Mouse (Mus musculus) leukemia stem cell, adult 10-12 weeks (primary cell): ENCODE measurements around the gene Wnt2b. TPM values are rescaled to one million over a fixed set of nuclear protein-coding genes. Genes with fewer than 3 reads are reported as not detected.

Experiments used
- polyA plus RNA-seq: library from polyadenylated mRNA; stranded (reverse); fragments of >175 nt; gene quantifications from 2 replicates; pipeline ENCODE4 v1.2.3, GENCODE M21; 2012; ENCODE audit warnings: low replicate concordance

Gene Wnt2b
- polyA plus RNA-seq = not detected in 2 replicates

GRCm38 (mm10) chr3:104961066-104962059 is at the start of gene Wnt2b:
TSS of gene Wnt2b (minus strand) at chr3:104961921.

Other genes starting within 250 kb of the Wnt2b start
- 5.0 and 6.8 TPM in 2 replicates for gene Ppm1j, start 180.9 kb downstream of the Wnt2b start, polyA plus RNA-seq
- gene Fam19a3, start 180.1 kb downstream of the Wnt2b start, polyA plus RNA-seq = 0.11 and 0.20 TPM in 2 replicates
- gene Rhoc, start 173.5 kb downstream of the Wnt2b start, polyA plus RNA-seq = 37.1 and 41.8 TPM in 2 replicates
- 23.8 and 27.2 TPM in 2 replicates for gene Mov10, start 143.4 kb downstream of the Wnt2b start, polyA plus RNA-seq
- 1.9 and 5.6 TPM in 2 replicates for gene St7l, start 97.9 kb downstream of the Wnt2b start, polyA plus RNA-seq
- gene Capza1, start 97.4 kb downstream of the Wnt2b start, polyA plus RNA-seq = 9.9 and 16.0 TPM in 2 replicates
- 0.73 and 1.5 TPM in 2 replicates for gene Cttnbp2nl, start 91.2 kb upstream of the Wnt2b start, polyA plus RNA-seq
- not detected in 2 replicates for gene 4930564D02Rik, start 104.9 kb upstream of the Wnt2b start, polyA plus RNA-seq